Mouse (Mus musculus) megakaryocyte progenitor cell, adult 5-6 weeks (primary cell): ENCODE data around the gene Wfdc1. TPM values are rescaled to one million over a fixed set of nuclear protein-coding genes. Genes with fewer than 3 reads are reported as not detected.
A peak's percentile ranks its signal among the peaks of the same experiment; 100 is the strongest.

Experiments
- ATAC-seq: replicated peaks from 2 replicates; pipeline ENCODE4 v1.8.0; 2016; ENCODE audit warnings: mild to moderate bottlenecking, moderate TSS enrichment, inconsistent platforms; ENCODE audit not compliant: poor library complexity
- total RNA-seq, 2 experiments: library from RNA; stranded (forward) in 1 of 2; stranded (reverse) in 1 of 2; fragments of 157-497, 149-512 nt in 1 of 2; fragments of 200-1000 nt in 1 of 2; gene quantifications; 2 replicates each; pipeline versions ENCODE4 v1.2.3 to v1.2.4; 2015 to 2017

Gene Wfdc1
- total RNA-seq, 2 experiments from 2014 or later = not detected

GRCm38 (mm10) chr8:119637381-119637780, 28.8 kb upstream of the Wfdc1 start:
- no peak for ATAC-seq

- ATAC-seq = no peak
Observed at GRCm38 (mm10) chr8:119638261-119638660, 27.9 kb upstream of the Wfdc1 start.

GRCm38 (mm10) chr8:119639798-119640197, 26.4 kb upstream of the Wfdc1 start:
- ATAC-seq = no peak

- ATAC-seq = no peak
Observed at GRCm38 (mm10) chr8:119641058-119641457, 25.1 kb upstream of the Wfdc1 start.

- no peak for ATAC-seq
Observed at GRCm38 (mm10) chr8:119642960-119643359, 23.2 kb upstream of the Wfdc1 start.

- no peak for ATAC-seq
Observed at GRCm38 (mm10) chr8:119644429-119644960, 21.7 kb upstream of the Wfdc1 start.

GRCm38 (mm10) chr8:119644981-119645597, 21.1 kb upstream of the Wfdc1 start:
- ATAC-seq = no peak

GRCm38 (mm10) chr8:119646197-119646596, 20.0 kb upstream of the Wfdc1 start:
- ATAC-seq = no peak

- no peak for ATAC-seq
Observed at GRCm38 (mm10) chr8:119646846-119647245, 19.3 kb upstream of the Wfdc1 start.

GRCm38 (mm10) chr8:119651324-119651723, 14.8 kb upstream of the Wfdc1 start:
- ATAC-seq = no peak

- ATAC-seq = peak; percentile 76
Observed at GRCm38 (mm10) chr8:119656709-119657464, 9.3 kb upstream of the Wfdc1 start.

GRCm38 (mm10) chr8:119661081-119661480, 5.1 kb upstream of the Wfdc1 start:
- ATAC-seq = no peak

- ATAC-seq = no peak
Observed at GRCm38 (mm10) chr8:119661892-119662291, 4.3 kb upstream of the Wfdc1 start.

- ATAC-seq = no peak
Observed at GRCm38 (mm10) chr8:119663440-119663839, 2.7 kb upstream of the Wfdc1 start.

- no peak for ATAC-seq
Observed at GRCm38 (mm10) chr8:119665270-119665669, 895 bp upstream of the Wfdc1 start.

GRCm38 (mm10) chr8:119668447-119668846, 2.3 kb downstream of the Wfdc1 start:
- ATAC-seq = no peak

- 0 out of 2 replicates have a peak, but pooled peaks have one; percentile 36 for ATAC-seq
Observed at GRCm38 (mm10) chr8:119669284-119669683, 3.1 kb downstream of the Wfdc1 start.

GRCm38 (mm10) chr8:119670419-119671091, 4.4 kb downstream of the Wfdc1 start:
- no peak for ATAC-seq

GRCm38 (mm10) chr8:119673976-119674555, 7.9 kb downstream of the Wfdc1 start:
- no peak for ATAC-seq

- no peak for ATAC-seq
Observed at GRCm38 (mm10) chr8:119675457-119675856, 9.3 kb downstream of the Wfdc1 start.

- peak; percentile 90 for ATAC-seq
Observed at GRCm38 (mm10) chr8:119676389-119676788, 10.2 kb downstream of the Wfdc1 start.
